Mouse (Mus musculus) CH12.LX (cell line): ENCODE results near the gene Alpi. TPM values are rescaled to one million over a fixed set of nuclear protein-coding genes. Genes with fewer than 3 reads are reported as not detected.

Source experiments
- DNase-seq: peaks from one replicate; pipeline ENCODE4 v3.0.0-alpha.2; 2013; ENCODE audit errors: extremely low read depth
- H3K27ac ChIP-seq: 2 replicates; pipeline ENCODE4 v1.5.1; 2012; ENCODE audit warnings: low read depth, mild to moderate bottlenecking, control low read depth, moderate library complexity; ENCODE audit not compliant: insufficient read depth
- H3K27me3 ChIP-seq: replicated peaks from 2 replicates; pipeline ENCODE3; 2012; ENCODE audit warnings: inconsistent platforms
- H3K36me3 ChIP-seq, 2 experiments: replicated peaks in 1 of 2; 2 replicates each; pipeline versions ENCODE3 to v1.6.1; 2012; ENCODE audit warnings: inconsistent platforms in 1 of 2, low read length in 1 of 2, mild to moderate bottlenecking in 1 of 2, mixed read lengths in 1 of 2, moderate library complexity in 1 of 2; ENCODE audit not compliant: control insufficient read depth in 1 of 2, insufficient read depth in 1 of 2
- H3K4me1 ChIP-seq, 2 experiments: 2 replicates each; pipeline ENCODE4 v1.6.1; 2012; ENCODE audit warnings: inconsistent platforms in 1 of 2, moderate library complexity in 1 of 2; ENCODE audit not compliant: insufficient read depth in 2 of 2, control insufficient read depth in 1 of 2
- H3K4me2 ChIP-seq: 2 replicates; pipeline ENCODE4 v1.6.1; 2012; ENCODE audit warnings: low read depth, mild to moderate bottlenecking, control low read depth; ENCODE audit not compliant: poor library complexity, insufficient read depth, severe bottlenecking
- H3K4me3 ChIP-seq, 3 experiments: fragments of 150-350 bp in 1 of 3; sonication (generic) in 1 of 3; replicated peaks in 1 of 3; 2 replicates each; pipeline versions ENCODE3 to v1.5.1; 2011 to 2012; ENCODE audit warnings: low read depth in 2 of 3, low read length in 2 of 3, mild to moderate bottlenecking in 2 of 3, moderate library complexity in 2 of 3, control low read depth in 1 of 3, improper control_type of control experiment in 1 of 3, inconsistent platforms in 1 of 3, mixed read lengths in 1 of 3; ENCODE audit not compliant: poor library complexity in 1 of 3
- H3K79me2 ChIP-seq: replicated peaks from 2 replicates; pipeline ENCODE4 v1.6.1; 2012; ENCODE audit warnings: mild to moderate bottlenecking, moderate library complexity; ENCODE audit not compliant: control insufficient read depth, poor library complexity, insufficient read depth, severe bottlenecking; ENCODE audit errors: extremely low read depth
- H3K9ac ChIP-seq: 2 replicates; pipeline ENCODE4 v1.6.1; 2012; ENCODE audit warnings: low read depth, mild to moderate bottlenecking, control low read depth, moderate library complexity; ENCODE audit not compliant: insufficient read depth
- H3K9me3 ChIP-seq: replicated peaks from 2 replicates; pipeline ENCODE3; 2012; ENCODE audit warnings: low read length, inconsistent platforms, mixed read lengths
- BHLHE40 ChIP-seq: IDR thresholded peaks from 2 replicates; pipeline ENCODE4 v1.6.1; 2011; ENCODE audit warnings: mild to moderate bottlenecking, low read depth, low read length, improper control_type of control experiment
- CHD1 ChIP-seq: IDR thresholded peaks from 2 replicates; pipeline ENCODE4 v1.6.1; 2012; ENCODE audit warnings: low read depth, low read length, improper control_type of control experiment, inconsistent platforms
- CHD2 ChIP-seq: IDR thresholded peaks from 2 replicates; pipeline ENCODE4 v1.6.1; 2011; ENCODE audit warnings: low read length, improper control_type of control experiment
- E2F4 ChIP-seq: IDR thresholded peaks from 2 replicates; pipeline ENCODE4 v1.6.1; 2011; ENCODE audit warnings: low read depth, low read length, improper control_type of control experiment; ENCODE audit not compliant: insufficient replicate concordance
- ELF1 ChIP-seq: IDR thresholded peaks from 2 replicates; pipeline ENCODE4 v1.6.1; 2014; ENCODE audit warnings: low read depth, mild to moderate bottlenecking, inconsistent platforms, low read length, improper control_type of control experiment
- IRF4 ChIP-seq: IDR thresholded peaks from 2 replicates; pipeline ENCODE4 v1.6.1; 2014; ENCODE audit warnings: low read depth, mild to moderate bottlenecking, inconsistent platforms, low read length, improper control_type of control experiment
- JUN ChIP-seq: IDR thresholded peaks from 2 replicates; pipeline ENCODE4 v1.6.1; 2011; ENCODE audit warnings: low read depth, mild to moderate bottlenecking, low read length, improper control_type of control experiment, moderate library complexity; ENCODE audit not compliant: insufficient read depth
- MAFK ChIP-seq: IDR thresholded peaks from 2 replicates; pipeline ENCODE4 v1.6.1; 2011; ENCODE audit warnings: low read length, improper control_type of control experiment; ENCODE audit not compliant: insufficient replicate concordance
- MAZ ChIP-seq: IDR thresholded peaks from 2 replicates; pipeline ENCODE4 v1.6.1; 2012; ENCODE audit warnings: low read depth, mild to moderate bottlenecking, inconsistent platforms, low read length, improper control_type of control experiment, moderate library complexity
- MEF2A ChIP-seq: IDR thresholded peaks from 2 replicates; pipeline ENCODE4 v1.6.1; 2014; ENCODE audit warnings: low read depth, mild to moderate bottlenecking, inconsistent platforms, low read length, improper control_type of control experiment, borderline replicate concordance
- MYC ChIP-seq: IDR thresholded peaks from 2 replicates; pipeline ENCODE4 v1.6.1; 2011; ENCODE audit warnings: low read depth, mild to moderate bottlenecking, improper control_type of control experiment, low read length
- NRF1 ChIP-seq: IDR thresholded peaks from 2 replicates; pipeline ENCODE4 v1.6.1; 2014; ENCODE audit warnings: low read depth, mild to moderate bottlenecking, inconsistent platforms, low read length, improper control_type of control experiment, moderate library complexity
- PAX5 ChIP-seq: IDR thresholded peaks from 2 replicates; pipeline ENCODE4 v1.6.1; 2012; ENCODE audit warnings: low read length, inconsistent platforms, mixed read lengths
- POLR2A ChIP-seq: IDR thresholded peaks from 2 replicates; pipeline ENCODE4 v1.6.1; 2011; ENCODE audit warnings: low read depth, mild to moderate bottlenecking, improper control_type of control experiment, low read length
- POLR2AphosphoS2 ChIP-seq: IDR thresholded peaks from 2 replicates; pipeline ENCODE4 v1.6.1; 2011; ENCODE audit warnings: low read depth, low read length, improper control_type of control experiment
- RCOR1 ChIP-seq: conservative IDR thresholded peaks from 2 replicates; pipeline ENCODE4 v1.6.1; 2012; ENCODE audit warnings: low read depth, mild to moderate bottlenecking, inconsistent platforms, low read length, improper control_type of control experiment
- SIN3A ChIP-seq: IDR thresholded peaks from 2 replicates; pipeline ENCODE4 v1.6.1; 2012; ENCODE audit warnings: low read length, improper control_type of control experiment, inconsistent platforms
- SMC3 ChIP-seq: IDR thresholded peaks from 2 replicates; pipeline ENCODE4 v1.6.1; 2011; ENCODE audit warnings: low read depth, low read length, improper control_type of control experiment
- TBP ChIP-seq: conservative IDR thresholded peaks from 2 replicates; pipeline ENCODE4 v1.6.1; 2011; ENCODE audit warnings: low read depth, low read length, improper control_type of control experiment
- TCF12 ChIP-seq: IDR thresholded peaks from 2 replicates; pipeline ENCODE4 v1.6.1; 2014; ENCODE audit warnings: low read depth, mild to moderate bottlenecking, inconsistent platforms, low read length, improper control_type of control experiment
- USF1 ChIP-seq: IDR thresholded peaks from 2 replicates; pipeline ENCODE4 v1.6.1; 2014; ENCODE audit warnings: low read depth, mild to moderate bottlenecking, inconsistent platforms, low read length, improper control_type of control experiment
- USF2 ChIP-seq: conservative IDR thresholded peaks from 2 replicates; pipeline ENCODE4 v1.6.1; 2011; ENCODE audit warnings: low read depth, low read length, improper control_type of control experiment
- ZC3H11A ChIP-seq: IDR thresholded peaks from 2 replicates; pipeline ENCODE4 v1.6.1; 2012; ENCODE audit warnings: low read depth, mild to moderate bottlenecking, inconsistent platforms, low read length, improper control_type of control experiment
- ZKSCAN1 ChIP-seq: IDR thresholded peaks from 2 replicates; pipeline ENCODE4 v1.6.1; 2012; ENCODE audit warnings: low read depth, inconsistent platforms, low read length, improper control_type of control experiment, borderline replicate concordance
- ZMIZ1 ChIP-seq: IDR thresholded peaks from 2 replicates; pipeline ENCODE4 v1.6.1; 2012; ENCODE audit warnings: low read depth, mild to moderate bottlenecking, inconsistent platforms, low read length, improper control_type of control experiment
- ZNF384 ChIP-seq: IDR thresholded peaks from 2 replicates; pipeline ENCODE4 v1.6.1; 2012; ENCODE audit warnings: low read depth, low read length, improper control_type of control experiment, inconsistent platforms
- dilution Hi-C: fragments of 300-500 bp; cut with MboI; formaldehyde crosslinking; loops from 2 replicates; pipeline ENCODE4 v1.14.3; 2020; ENCODE audit warnings: low sequenced_read_pairs; ENCODE audit not compliant: extremely low pct_unique_long_range_greater_than_20kb, extremely low pct_ligation_motif_present
- in situ Hi-C: fragments of 300-500 bp; cut with MboI; formaldehyde crosslinking; loops from 3 replicates; pipeline ENCODE4 v1.14.3; 2019; ENCODE audit warnings: low sequenced_read_pairs, low pct_ligation_motif_present, low pct_unique_long_range_greater_than_20kb, mixed read lengths
- polyA plus RNA-seq: library from polyadenylated mRNA; unstranded; fragments of >175 nt; gene quantifications from 2 replicates; pipeline ENCODE4 v1.2.1, GENCODE M21; 2012; ENCODE audit warnings: low read depth; ENCODE audit not compliant: insufficient read length
- total RNA-seq, 2 experiments: library from RNA; depleted of rRNA; stranded (reverse); fragments of 300-350 nt in 1 of 2; fragments of >200 nt in 1 of 2; gene quantifications; 2 replicates each; pipeline ENCODE4 v1.2.3; 2012 to 2014

Alpi gene
- total and polyA plus RNA-seq, 3 experiments = not detected

- H3K36me3 ChIP-seq = no peaks in the 10 kb centered on the region
- dilution Hi-C loops (no loop called here), in situ Hi-C loops (no loop called here)
- no peak overlapping the region for H3K4me2 ChIP-seq
- H3K4me3 ChIP-seq = no peak overlapping the region
- H3K9me3 ChIP-seq = no peaks in the 10 kb centered on the region
- H3K27ac ChIP-seq = no peak overlapping the region
- DNase-seq = no peak
- no peaks in the 10 kb centered on the region for H3K27me3 ChIP-seq
- peaks cover 0 to 8% of the 10 kb centered on the region in 2 experiments; a peak in 1 of 4 replicates for H3K4me1 ChIP-seq
- no peak for TF ChIP-seq BHLHE40
- TF ChIP-seq MAZ = no peak
- no peak for TF ChIP-seq MEF2A
- TF ChIP-seq ZC3H11A = no peak
- TF ChIP-seq PAX5 = no peak
- TF ChIP-seq USF1 = no peak
- no peak for TF ChIP-seq SIN3A
- TF ChIP-seq RCOR1 = no peak
- TF ChIP-seq E2F4 = no peak
- no peak for TF ChIP-seq POLR2A
- no peak overlapping the region for H3K9ac ChIP-seq
- H3K79me2 ChIP-seq = no peaks in the 10 kb centered on the region
Measured at GRCm38 (mm10) chr1:87108564-87108963, 7.2 kb upstream of the Alpi start.

- H3K36me3 ChIP-seq = no peaks in the 10 kb centered on the region
- peaks cover 4 to 27% of the 10 kb centered on the region in 2 experiments; a peak in 3 of 4 replicates for H3K4me1 ChIP-seq
- no peak overlapping the region for H3K4me2 ChIP-seq
- in situ Hi-C loops (no loop called here), dilution Hi-C loops (no loop called here)
- H3K27me3 ChIP-seq = no peaks in the 10 kb centered on the region
- H3K27ac ChIP-seq = no peak overlapping the region
- no peaks in the 10 kb centered on the region for H3K79me2 ChIP-seq
- no peaks in the 10 kb centered on the region for H3K9me3 ChIP-seq
- no peak overlapping the region for H3K9ac ChIP-seq
- TF ChIP-seq POLR2AphosphoS2 (no peak), JUN (no peak), ZKSCAN1 (no peak), CHD2 (no peak), ZC3H11A (no peak), ZNF384 (no peak), NRF1 (no peak), PAX5 (no peak), MAZ (no peak), TBP (no peak), CHD1 (no peak), ZMIZ1 (no peak), MAFK (no peak), IRF4 (no peak), MYC (no peak), USF2 (no peak), TCF12 (no peak), ELF1 (no peak), RCOR1 (no peak), SMC3 (no peak)
- DNase-seq = no peak
- H3K4me3 ChIP-seq = no peak overlapping the region
Measured at GRCm38 (mm10) chr1:87106536-87106935, 5.1 kb upstream of the Alpi start.
